ENCODE assay signal across 12 mouse cellular contexts in the genomic region with DNA sequence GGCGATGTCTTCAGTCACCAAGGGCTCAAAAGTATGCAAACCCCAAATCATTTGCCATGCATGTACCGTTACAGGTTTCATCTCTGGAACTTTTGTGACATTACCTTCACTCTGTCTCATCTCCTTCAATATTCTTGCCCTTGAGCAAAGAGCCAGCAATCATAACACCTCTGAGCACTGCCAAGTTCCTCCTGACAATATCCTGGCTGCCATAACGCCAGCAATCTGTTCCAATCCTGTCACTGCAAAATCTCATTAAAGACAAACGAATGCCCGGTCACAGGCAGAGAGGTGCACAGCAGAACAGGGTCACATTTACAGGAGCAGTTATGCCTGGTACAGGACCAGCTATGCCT.
DNase-seq lines count a peak whose midpoint lies in the region; ATAC-seq and TF ChIP-seq lines count a peak whose summit lies in the region.
"Had no signal": no experiment of that assay in that cellular context is flagged by ENCODE, and none has a peak within 500 bp of the region (broad histone marks: within the 10 kb centered on the region; RNA-seq: fewer than 3 reads in every experiment).

No protein-coding gene starts in this region.

- no peak overlapping the region for H3K4me2 ChIP-seq in hindbrain, embryonic 15.5 days
- H3K4me2 ChIP-seq in hindbrain, embryonic 13.5 days: no peak overlapping the region
- H3K4me2 ChIP-seq: kidney, embryonic 15.5 days had no signal

- 8% methylated on average over 5 of the region's 5 CpGs for WGBS in cerebellum, adult 2 months
- 45% methylated on average over 5 of the region's 5 CpGs for WGBS in hindbrain, embryonic 15.5 days
- 67% methylated on average over 5 of the region's 5 CpGs for WGBS in hindbrain, embryonic 13.5 days

- no peaks in the 10 kb centered on the region for H3K4me1 ChIP-seq in cerebellum, adult 2 months (ENCODE audit: control insufficient read depth, insufficient read depth, low read length)
- no peaks in the 10 kb centered on the region for H3K4me1 ChIP-seq in hindbrain, embryonic 15.5 days (replicated peaks)
- no peaks in the 10 kb centered on the region; the same call in 1 of the 2 replicates for H3K4me1 ChIP-seq in hindbrain, embryonic 13.5 days (replicated peaks)

- no peaks in the 10 kb centered on the region for H3K9me3 ChIP-seq in hindbrain, embryonic 15.5 days
- no peaks in the 10 kb centered on the region for H3K9me3 ChIP-seq in hindbrain, embryonic 13.5 days
- H3K9me3 ChIP-seq: kidney, embryonic 15.5 days had no signal

- H3K36me3 ChIP-seq in hindbrain, embryonic 15.5 days: no peaks in the 10 kb centered on the region
- H3K36me3 ChIP-seq in hindbrain, embryonic 13.5 days: no peaks in the 10 kb centered on the region
- H3K36me3 ChIP-seq: kidney, embryonic 15.5 days had no signal

- DNase-seq in cerebellum, adult 2 months: peak; percentile 7 to 12
- no peak for DNase-seq in cerebellum, adult 11-12 months
- DNase-seq in right cerebral cortex, adult 18-20 months: peak; percentile 4
- DNase-seq in right cerebral cortex, postnatal 36 days (ENCODE audit: low spot score in 2 of 2): no peak
- peak; percentile 16 for DNase-seq in telencephalon, adult 2 months (ENCODE audit: low read depth, low spot score)
- no peak for DNase-seq in ovary, adult 18-20 months (ENCODE audit: low spot score)
- DNase-seq: lung, postnatal 36 days; thymus, adult 2 months had no signal

- no peak for TF ChIP-seq POLR2A in cerebellum, adult 2 months (IDR thresholded peaks at IDR 0.05; ENCODE audit: borderline replicate concordance, insufficient read depth, low read length)

- H3K27me3 ChIP-seq in cerebellum, adult 2 months (ENCODE audit: control insufficient read depth, insufficient read depth, low read length): no peaks in the 10 kb centered on the region
- H3K27me3 ChIP-seq in hindbrain, embryonic 15.5 days: no peaks in the 10 kb centered on the region
- no peaks in the 10 kb centered on the region for H3K27me3 ChIP-seq in hindbrain, embryonic 13.5 days
- H3K27me3 ChIP-seq: kidney, embryonic 15.5 days had no signal

- TF ChIP-seq CTCF in cerebellum, adult 2 months (IDR thresholded peaks at IDR 0.05; ENCODE audit: borderline replicate concordance, insufficient read depth, low read depth, low read length): no peak

- no peak overlapping the region for H3K9ac ChIP-seq in hindbrain, embryonic 15.5 days
- H3K9ac ChIP-seq in hindbrain, embryonic 13.5 days: no peak overlapping the region
- H3K9ac ChIP-seq: kidney, embryonic 15.5 days; liver, embryonic 14.5 days had no signal

- peak; percentile 61; the same call in 1 of the 2 replicates for ATAC-seq in hindbrain, embryonic 15.5 days (ENCODE audit: low FRiP score, low read depth)
- ATAC-seq in hindbrain, embryonic 13.5 days (ENCODE audit: low FRiP score): no peak

- H3K27ac ChIP-seq in cerebellum, adult 2 months (ENCODE audit: insufficient read depth, low read length): no peak overlapping the region
- 0 out of 2 replicates have a peak overlapping the region, but pooled peaks have one; percentile 1 for H3K27ac ChIP-seq in hindbrain, embryonic 15.5 days (replicated peaks)
- H3K27ac ChIP-seq in hindbrain, embryonic 13.5 days: no peak overlapping the region
- H3K27ac ChIP-seq: kidney, embryonic 15.5 days; liver, embryonic 14.5 days had no signal

- H3K4me3 ChIP-seq in cerebellum, adult 2 months (replicated peaks; ENCODE audit: insufficient read depth, low read depth, low read length): no peak overlapping the region
- H3K4me3 ChIP-seq in hindbrain, embryonic 15.5 days: no peak overlapping the region
- no peak overlapping the region for H3K4me3 ChIP-seq in hindbrain, embryonic 13.5 days
- H3K4me3 ChIP-seq: kidney, embryonic 15.5 days had no signal

Comparison
In these comparisons a context has a peak if more than half of its experiments do, and no peak if none do; other contexts are left out.
1. DNase-seq: peak in cerebellum, adult 2 months (2 of 2), right cerebral cortex, adult 18-20 months (single experiment) and telencephalon, adult 2 months (single experiment); none in cerebellum, adult 11-12 months (single experiment), right cerebral cortex, postnatal 36 days (0 of 2) and ovary, adult 18-20 months (single experiment).